Mouse (Mus musculus) thymus, adult 2 months (tissue): ENCODE data around the gene Mcfd2.

Experiments
- CTCF ChIP-seq: fragments of 200-500 bp; IDR thresholded peaks from 2 replicates; pipeline ENCODE4 v1.5.1; 2012; ENCODE audit warnings: mild to moderate bottlenecking, control low read depth, low read length, moderate library complexity, borderline replicate concordance; ENCODE audit not compliant: control insufficient read depth, poor library complexity, insufficient read depth; ENCODE audit errors: extremely low read depth
- POLR2A ChIP-seq: fragments of 200-500 bp; IDR thresholded peaks from 2 replicates; pipeline ENCODE4 v1.6.1; 2012; ENCODE audit warnings: mild to moderate bottlenecking, low read length, control low read depth, moderate library complexity; ENCODE audit not compliant: control insufficient read depth, poor library complexity, insufficient read depth; ENCODE audit errors: extremely low read depth

GRCm38 (mm10) chr17:87237826-87238225 is 27.9 kb downstream of the Mcfd2 start:
- no peak for TF ChIP-seq CTCF
- TF ChIP-seq POLR2A: no peak
